Mouse (Mus musculus): ENCODE data around the gene Arid5b. TPM values are rescaled to one million over a fixed set of nuclear protein-coding genes. Genes with fewer than 3 reads are reported as not detected.

Arid5b gene
- polyA plus RNA-seq, 1 experiment from 2014 or later: 21.5 TPM

DNA sequence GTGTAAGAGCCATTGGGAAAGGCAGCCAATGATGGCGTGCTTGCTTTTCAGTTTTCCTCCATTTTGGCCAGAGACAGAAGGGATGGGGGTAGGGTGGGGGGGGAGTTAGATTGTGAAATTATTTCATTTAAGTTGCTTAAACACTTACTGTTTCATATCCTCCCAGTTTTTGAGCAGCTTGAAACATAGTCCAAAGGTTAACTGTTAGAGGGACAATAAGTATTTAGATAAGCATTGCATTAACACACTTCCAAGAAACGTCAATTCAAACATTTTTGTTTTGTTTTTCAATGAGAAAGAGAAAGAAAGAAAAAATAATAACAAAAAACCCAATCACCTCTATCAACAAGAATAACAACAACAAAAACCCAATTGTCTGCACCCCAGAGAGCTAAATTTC, 152.0 kb downstream of the Arid5b start:
- H3K9me3 ChIP-seq: no peaks in the 10 kb centered on the region
- H3K4me1 ChIP-seq (replicated peaks): peaks cover 30% of the 10 kb centered on the region
- WGBS: 90% methylated on average over 2 of the region's 2 CpGs
- no peak overlapping the region for H3K4me2 ChIP-seq
- no peak overlapping the region for H3K27ac ChIP-seq (replicated peaks)
- no peaks in the 10 kb centered on the region; the same call in 1 of the 2 replicates for H3K36me3 ChIP-seq
- no peaks in the 10 kb centered on the region for H3K27me3 ChIP-seq
- H3K4me3 ChIP-seq: no peak overlapping the region
- H3K9ac ChIP-seq: no peak overlapping the region
- ATAC-seq (ENCODE audit: low read depth): no peak

DNA sequence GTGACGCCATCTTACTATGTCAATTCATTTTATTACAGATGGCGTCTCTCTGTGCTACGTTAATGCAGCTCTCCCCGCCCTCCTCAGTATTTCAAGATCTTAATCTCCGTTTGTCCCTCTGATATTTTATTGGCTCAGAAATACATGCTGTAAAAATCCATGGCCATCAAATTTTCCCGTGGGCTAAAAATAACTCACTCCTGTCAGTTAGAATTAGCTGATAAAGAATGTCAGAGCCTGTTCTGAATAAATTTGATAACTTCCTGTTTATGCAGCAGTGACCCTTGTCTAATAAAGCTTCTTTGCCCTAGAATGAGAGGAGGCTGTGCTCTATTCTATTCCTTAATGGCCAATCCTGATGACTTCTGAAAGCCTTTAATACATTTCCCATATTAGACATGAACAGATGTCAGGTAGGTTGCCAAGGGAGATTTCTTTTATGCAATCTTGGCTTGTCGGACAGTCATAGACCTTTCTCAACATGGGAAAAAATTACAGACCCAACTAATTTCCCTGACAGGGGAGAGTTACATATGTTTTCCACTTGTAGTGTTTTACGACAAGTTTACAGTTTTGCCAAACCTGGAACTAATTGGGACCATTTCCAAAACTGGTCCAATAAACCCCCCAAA, 152.5 kb downstream of the Arid5b start:
- Histone ChIP-seq H3K36me3 (no peaks in the 10 kb centered on the region), H3K4me1 (replicated peaks) (peaks cover 30% of the 10 kb centered on the region), H3K27me3 (no peaks in the 10 kb centered on the region), H3K9me3 (no peaks in the 10 kb centered on the region), H3K9ac (no peak overlapping the region), H3K4me2 (no peak overlapping the region), H3K27ac (replicated peaks) (no peak overlapping the region), H3K4me3 (no peak overlapping the region)
- WGBS: 59% methylated on average over 8 of the region's 8 CpGs
- no peak for ATAC-seq (ENCODE audit: low read depth)

DNA sequence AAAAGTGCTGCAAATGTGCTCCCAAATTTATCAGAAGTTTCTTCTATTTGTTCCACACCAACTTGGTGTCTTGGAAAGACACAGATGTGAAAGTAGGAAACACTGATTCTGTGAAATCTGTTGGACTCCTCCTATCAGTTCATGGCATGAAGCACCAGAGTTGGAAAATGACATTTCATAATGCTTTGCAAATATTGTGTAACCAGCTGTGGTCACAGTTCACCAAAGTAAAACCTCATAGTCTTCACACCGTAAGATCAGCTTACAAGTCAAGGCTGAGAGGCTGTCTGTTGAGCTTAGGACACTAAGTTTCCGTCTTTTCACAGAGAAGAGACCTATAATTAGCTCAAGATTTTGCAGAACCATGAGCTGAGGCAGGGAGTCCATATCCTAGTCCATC, 153.6 kb downstream of the Arid5b start:
- Histone ChIP-seq H3K4me1 (replicated peaks) (peaks cover 24% of the 10 kb centered on the region), H3K4me2 (no peak overlapping the region), H3K9me3 (no peaks in the 10 kb centered on the region), H3K36me3 (no peaks in the 10 kb centered on the region), H3K27ac (replicated peaks) (no peak overlapping the region), H3K27me3 (no peaks in the 10 kb centered on the region), H3K9ac (no peak overlapping the region), H3K4me3 (no peak overlapping the region)
- no peak for ATAC-seq (ENCODE audit: low read depth)
- 81% methylated on average over 2 of the region's 2 CpGs for WGBS

DNA sequence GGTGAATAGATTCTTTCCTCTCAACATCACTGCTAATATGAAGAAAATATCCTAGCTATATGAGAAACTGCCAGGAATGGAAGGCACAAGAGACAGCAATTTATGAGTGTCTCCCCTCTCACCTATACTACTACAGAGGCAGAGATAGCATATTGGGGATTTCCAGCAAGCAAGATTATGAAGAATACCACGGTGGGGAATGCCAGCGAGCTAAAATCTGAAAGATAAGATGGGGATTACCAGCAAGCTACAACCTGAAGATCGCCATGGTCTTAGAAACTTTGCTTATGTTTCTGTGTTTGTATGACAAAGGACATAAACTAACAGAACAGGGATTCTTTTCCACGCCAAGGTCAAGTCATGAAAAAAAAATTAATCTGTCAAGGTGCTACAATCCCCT, 155.1 kb downstream of the Arid5b start:
- WGBS: 93% methylated on average over 4 of the region's 4 CpGs
- Histone ChIP-seq H3K9me3 (no peaks in the 10 kb centered on the region), H3K4me2 (no peak overlapping the region), H3K4me3 (no peak overlapping the region), H3K36me3 (no peaks in the 10 kb centered on the region), H3K9ac (no peak overlapping the region), H3K4me1 (replicated peaks) (peaks cover 11% of the 10 kb centered on the region; the same call in 1 of the 2 replicates), H3K27ac (replicated peaks) (no peak overlapping the region), H3K27me3 (no peaks in the 10 kb centered on the region)
- ATAC-seq (ENCODE audit: low read depth): no peak

DNA sequence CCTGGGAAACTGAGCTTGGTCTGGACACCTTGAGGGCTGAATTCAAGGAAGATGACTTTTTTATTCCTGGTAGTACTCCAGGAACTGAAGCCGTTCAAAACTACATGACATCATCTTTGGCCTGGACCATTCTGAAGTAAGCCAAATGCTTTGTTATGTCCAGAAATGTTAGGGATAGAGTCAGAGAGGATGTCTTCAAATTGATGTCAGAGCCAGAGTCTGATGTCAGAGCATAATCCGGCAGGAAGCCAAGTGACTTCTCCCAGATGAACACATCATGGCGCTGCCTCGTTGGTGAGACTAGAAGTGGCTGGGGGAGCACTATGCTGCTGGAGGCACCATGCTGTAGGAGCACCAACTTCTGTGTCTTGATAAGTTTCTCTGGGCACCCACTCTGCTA, 156.6 kb downstream of the Arid5b start:
- 91% methylated on average over 4 of the region's 4 CpGs for WGBS
- no peaks in the 10 kb centered on the region for H3K36me3 ChIP-seq
- no peak overlapping the region for H3K9ac ChIP-seq
- peaks cover 5% of the 10 kb centered on the region; the same call in 1 of the 2 replicates for H3K4me1 ChIP-seq (replicated peaks)
- H3K4me3 ChIP-seq: no peak overlapping the region
- no peak overlapping the region for H3K27ac ChIP-seq (replicated peaks)
- no peaks in the 10 kb centered on the region for H3K9me3 ChIP-seq
- no peaks in the 10 kb centered on the region for H3K27me3 ChIP-seq
- H3K4me2 ChIP-seq: no peak overlapping the region
- ATAC-seq (ENCODE audit: low read depth): no peak

DNA sequence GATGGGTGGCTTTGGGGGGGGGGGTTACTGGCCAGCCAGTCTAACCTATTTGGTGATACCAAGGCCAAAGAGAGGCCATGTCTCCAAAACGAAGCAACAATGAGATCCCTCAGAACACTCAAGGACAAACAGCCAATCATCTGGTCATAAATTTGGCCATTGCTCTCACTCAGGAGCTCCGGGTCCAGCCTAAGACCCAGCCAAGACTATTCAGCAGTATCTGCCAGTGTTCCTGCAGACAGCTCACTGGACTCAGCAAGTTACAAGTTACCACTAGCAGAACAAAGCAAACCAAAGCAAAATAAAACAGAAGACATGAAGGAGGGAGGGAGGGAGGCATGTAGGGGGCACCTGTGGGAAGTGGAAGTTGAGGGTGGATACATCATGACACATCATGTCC, 157.3 kb downstream of the Arid5b start:
- no peak overlapping the region for H3K4me2 ChIP-seq
- 77% methylated on average over 2 of the region's 2 CpGs for WGBS
- no peak overlapping the region for H3K4me3 ChIP-seq
- H3K27ac ChIP-seq (replicated peaks): no peak overlapping the region
- no peaks in the 10 kb centered on the region for H3K9me3 ChIP-seq
- H3K4me1 ChIP-seq (replicated peaks): peaks cover 5% of the 10 kb centered on the region; the same call in 1 of the 2 replicates
- no peak for ATAC-seq (ENCODE audit: low read depth)
- no peak overlapping the region for H3K9ac ChIP-seq
- H3K36me3 ChIP-seq: no peaks in the 10 kb centered on the region
- no peaks in the 10 kb centered on the region for H3K27me3 ChIP-seq

DNA sequence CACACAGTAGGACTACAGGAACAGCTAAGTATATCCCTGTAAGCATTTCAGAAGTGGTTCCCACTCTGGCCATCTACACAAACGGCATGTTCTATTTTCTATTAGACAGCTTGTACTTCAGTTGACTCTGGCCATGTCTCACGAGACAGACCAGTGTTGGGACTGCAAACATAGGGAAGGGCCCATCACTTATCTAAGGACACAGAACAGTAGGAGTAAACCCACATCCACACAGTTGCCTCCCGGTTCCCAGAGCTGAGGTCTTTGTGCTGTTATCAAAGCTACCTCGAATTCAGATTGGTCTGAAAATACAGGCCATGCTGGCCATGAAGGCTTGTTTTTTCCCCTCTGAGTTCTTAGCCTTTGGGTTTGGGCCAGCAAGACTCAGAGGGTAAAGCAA, 158.5 kb downstream of the Arid5b start:
- Histone ChIP-seq H3K27ac (replicated peaks) (no peak overlapping the region), H3K36me3 (no peaks in the 10 kb centered on the region), H3K4me1 (replicated peaks) (no peaks in the 10 kb centered on the region), H3K4me3 (no peak overlapping the region), H3K4me2 (no peak overlapping the region), H3K27me3 (no peaks in the 10 kb centered on the region), H3K9ac (no peak overlapping the region), H3K9me3 (no peaks in the 10 kb centered on the region)
- no peak for ATAC-seq (ENCODE audit: low read depth)
- WGBS: 91% methylated on average over 4 of the region's 4 CpGs

DNA sequence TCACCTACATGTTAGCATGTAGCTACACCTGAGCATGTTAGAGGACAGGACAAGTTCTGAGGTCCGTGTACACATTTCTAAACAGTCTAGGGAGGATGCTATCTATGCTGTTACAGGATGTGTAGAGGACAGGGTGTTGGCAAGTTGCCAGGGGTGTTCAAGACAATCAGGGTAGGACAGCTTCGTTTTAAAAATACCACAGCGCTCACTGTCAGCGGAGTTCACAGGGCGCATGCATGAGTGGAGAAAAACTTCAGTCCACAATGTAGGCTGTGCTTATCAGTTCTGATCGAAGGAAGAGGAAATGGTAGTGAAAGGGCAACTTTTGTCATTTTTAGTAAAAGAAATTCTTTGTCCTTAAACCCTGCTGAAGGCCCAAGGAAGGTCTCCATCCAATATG, 159.3 kb downstream of the Arid5b start:
- Histone ChIP-seq H3K9me3 (no peaks in the 10 kb centered on the region), H3K9ac (no peak overlapping the region), H3K4me2 (no peak overlapping the region), H3K27ac (replicated peaks) (no peak overlapping the region), H3K4me3 (no peak overlapping the region), H3K36me3 (no peaks in the 10 kb centered on the region), H3K4me1 (replicated peaks) (no peaks in the 10 kb centered on the region), H3K27me3 (no peaks in the 10 kb centered on the region)
- ATAC-seq (ENCODE audit: low read depth): no peak
- 80% methylated on average over 6 of the region's 6 CpGs for WGBS

DNA sequence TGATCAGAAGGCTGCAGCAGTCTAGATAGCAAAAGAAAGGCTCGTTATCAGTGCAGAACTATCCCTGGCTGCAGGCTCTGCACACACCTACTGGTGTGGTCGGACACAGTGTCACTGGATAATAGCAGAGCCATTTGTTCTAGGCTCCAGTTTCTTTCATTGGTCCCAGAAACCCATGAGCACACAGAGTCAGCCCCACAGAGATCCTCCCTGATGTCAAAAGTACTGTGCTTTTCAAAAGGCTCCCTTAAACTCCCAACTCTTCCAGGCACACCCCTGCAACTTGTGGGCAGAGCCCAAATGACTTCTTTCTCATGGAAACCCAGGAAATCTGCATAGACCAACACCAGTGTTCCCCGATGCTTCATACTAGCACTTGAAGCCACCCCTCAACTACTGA, 163.6 kb downstream of the Arid5b start:
- H3K9ac ChIP-seq: no peak overlapping the region
- no peaks in the 10 kb centered on the region for H3K36me3 ChIP-seq
- H3K4me3 ChIP-seq: no peak overlapping the region
- ATAC-seq (ENCODE audit: low read depth): no peak
- H3K27me3 ChIP-seq: no peaks in the 10 kb centered on the region
- 89% methylated on average over 3 of the region's 3 CpGs for WGBS
- H3K4me2 ChIP-seq: no peak overlapping the region
- H3K27ac ChIP-seq (replicated peaks): no peak overlapping the region
- no peaks in the 10 kb centered on the region for H3K9me3 ChIP-seq
- H3K4me1 ChIP-seq (replicated peaks): peaks cover 16% of the 10 kb centered on the region

DNA sequence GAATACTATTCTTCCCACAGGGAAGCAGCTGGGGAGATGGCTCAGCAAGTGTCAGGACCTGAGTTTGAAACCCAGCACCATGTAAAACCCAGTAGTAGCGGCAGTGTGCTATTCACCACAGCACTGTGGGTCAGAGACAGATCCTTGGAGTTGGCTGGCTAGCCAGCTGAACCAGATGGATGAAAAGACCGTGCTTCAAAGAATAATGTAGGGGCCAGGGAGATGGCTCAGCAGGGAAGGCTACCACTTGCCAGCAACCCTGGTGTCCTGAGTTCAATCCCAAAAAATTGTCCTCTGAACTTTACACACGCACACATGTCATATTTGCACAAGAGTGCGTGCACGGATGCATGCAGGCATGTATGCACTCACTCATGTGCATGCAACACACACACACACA, 164.9 kb downstream of the Arid5b start:
- no peak overlapping the region for H3K9ac ChIP-seq
- no peak overlapping the region for H3K4me2 ChIP-seq
- peaks cover 16% of the 10 kb centered on the region for H3K4me1 ChIP-seq (replicated peaks)
- H3K27ac ChIP-seq (replicated peaks): peak overlapping the region; percentile 78
- no peaks in the 10 kb centered on the region for H3K27me3 ChIP-seq
- H3K9me3 ChIP-seq: no peaks in the 10 kb centered on the region
- H3K36me3 ChIP-seq: no peaks in the 10 kb centered on the region
- no peak for ATAC-seq (ENCODE audit: low read depth)
- no peak overlapping the region for H3K4me3 ChIP-seq
- WGBS: 87% methylated on average over 5 of the region's 5 CpGs

DNA sequence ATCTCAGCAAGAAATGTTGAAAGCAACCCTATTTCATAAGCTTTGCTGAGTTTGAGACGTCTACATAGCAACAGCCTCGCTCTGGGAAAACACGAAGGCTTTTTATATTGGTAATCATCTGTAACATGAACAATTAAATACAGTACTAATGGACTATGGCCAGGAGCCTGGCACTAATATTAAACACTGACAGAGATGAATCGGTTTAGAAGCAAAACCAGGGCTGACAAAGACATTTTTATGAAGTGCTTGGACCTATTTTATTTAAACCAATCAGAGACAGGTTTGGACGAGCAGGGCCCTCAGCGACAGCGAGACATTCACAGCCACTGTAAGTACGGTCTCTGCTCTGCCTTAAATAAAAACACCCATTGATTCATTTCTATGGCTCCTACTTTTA, 165.6 kb downstream of the Arid5b start:
- WGBS: 48% methylated on average over 8 of the region's 8 CpGs
- H3K4me3 ChIP-seq: no peak overlapping the region
- no peak overlapping the region for H3K9ac ChIP-seq
- peaks cover 16% of the 10 kb centered on the region for H3K4me1 ChIP-seq (replicated peaks)
- peak overlapping the region; percentile 78 for H3K27ac ChIP-seq (replicated peaks)
- no peaks in the 10 kb centered on the region for H3K9me3 ChIP-seq
- H3K27me3 ChIP-seq: no peaks in the 10 kb centered on the region
- H3K4me2 ChIP-seq: no peak overlapping the region
- ATAC-seq (ENCODE audit: low read depth): peak; percentile 55
- no peaks in the 10 kb centered on the region for H3K36me3 ChIP-seq

DNA sequence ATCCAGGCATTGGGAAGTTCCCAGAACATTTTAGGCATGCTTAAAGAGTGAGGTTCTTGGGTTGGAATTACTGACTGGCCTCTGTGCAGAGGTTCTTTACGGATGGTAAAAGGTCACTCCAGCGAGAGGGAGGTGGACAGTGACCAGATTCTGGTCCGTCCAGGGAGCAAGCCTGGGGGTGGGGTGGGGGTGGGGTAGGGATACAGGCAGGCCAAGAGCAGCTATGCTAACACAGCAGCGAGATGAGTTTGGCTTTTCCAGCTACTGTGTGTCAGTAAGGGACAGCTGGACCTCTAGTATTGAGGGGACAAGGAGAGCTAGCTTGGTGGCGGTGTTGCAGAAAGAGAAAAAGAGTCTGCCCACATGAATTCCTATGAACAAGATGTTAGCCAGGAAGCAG, 167.9 kb downstream of the Arid5b start:
- no peaks in the 10 kb centered on the region for H3K27me3 ChIP-seq
- H3K9ac ChIP-seq: no peak overlapping the region
- no peak overlapping the region for H3K27ac ChIP-seq (replicated peaks)
- no peak overlapping the region for H3K4me3 ChIP-seq
- H3K4me1 ChIP-seq (replicated peaks): peaks cover 39% of the 10 kb centered on the region
- H3K4me2 ChIP-seq: no peak overlapping the region
- WGBS: 69% methylated on average over 5 of the region's 5 CpGs
- no peak for ATAC-seq (ENCODE audit: low read depth)
- H3K36me3 ChIP-seq: no peaks in the 10 kb centered on the region
- H3K9me3 ChIP-seq: no peaks in the 10 kb centered on the region

DNA sequence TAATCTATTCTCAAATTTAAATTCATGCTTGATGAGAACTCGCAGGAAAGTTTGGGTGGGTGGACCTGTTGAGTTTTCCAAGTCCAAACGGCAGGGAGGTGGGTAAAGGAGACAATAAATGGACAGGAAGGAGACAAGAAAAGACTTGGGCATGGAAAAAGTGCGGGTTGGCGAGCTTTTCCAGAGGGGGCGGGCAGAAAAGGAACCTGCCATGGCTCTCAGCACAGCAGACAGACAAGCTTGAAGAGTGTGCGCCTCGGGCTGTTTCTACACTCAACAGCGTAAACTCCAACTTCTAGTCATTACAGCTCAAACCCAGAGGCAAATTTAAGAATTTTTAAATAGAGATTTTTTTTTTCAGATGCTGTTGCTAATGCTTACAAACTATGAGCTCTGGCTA, 168.4 kb downstream of the Arid5b start:
- Histone ChIP-seq H3K4me3 (no peak overlapping the region), H3K27me3 (no peaks in the 10 kb centered on the region), H3K9ac (no peak overlapping the region), H3K4me1 (replicated peaks) (peaks cover 43% of the 10 kb centered on the region), H3K4me2 (no peak overlapping the region), H3K9me3 (no peaks in the 10 kb centered on the region), H3K36me3 (no peaks in the 10 kb centered on the region), H3K27ac (replicated peaks) (no peak overlapping the region)
- WGBS: 73% methylated on average over 8 of the region's 8 CpGs
- ATAC-seq (ENCODE audit: low read depth): no peak

Measured in neural tube, embryonic 13.5 days (tissue).